ENCODE assay signal across 11 mouse cellular contexts in the genomic region with DNA sequence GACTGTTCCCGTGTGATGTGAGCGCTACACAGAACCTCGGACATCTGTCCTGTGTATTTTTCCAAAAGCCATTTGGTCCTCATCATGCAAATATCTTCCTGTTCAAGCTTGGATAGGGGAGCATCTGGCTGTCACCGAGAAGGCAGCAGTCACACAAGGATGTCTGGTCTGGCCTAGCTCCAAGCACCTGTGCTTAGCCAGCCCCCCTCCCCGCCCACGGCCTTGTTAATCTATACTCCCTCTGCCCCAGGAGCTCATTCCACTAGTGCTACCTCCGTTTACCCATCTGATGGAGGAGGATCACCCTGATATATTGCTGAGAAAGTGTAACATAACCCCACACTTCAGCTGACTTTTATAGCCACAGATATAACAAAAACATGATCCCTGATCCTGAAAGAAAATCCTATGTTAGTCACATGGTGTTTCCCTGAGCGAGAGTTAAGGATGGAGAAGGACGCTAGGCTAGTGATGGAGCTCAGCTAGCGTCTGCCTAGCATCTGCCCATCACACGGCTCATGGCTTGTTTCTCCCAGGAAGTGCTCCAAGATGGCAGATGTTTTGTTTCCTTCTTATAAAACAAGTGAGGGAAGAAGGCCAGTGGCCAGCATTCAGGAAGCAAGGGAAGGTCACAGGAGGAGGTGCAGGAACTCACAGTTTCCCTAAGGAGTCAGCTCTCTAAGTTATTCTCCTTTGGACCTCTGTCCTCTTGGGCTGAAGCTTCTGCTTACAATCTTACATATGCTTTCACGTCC.
A peak's percentile ranks its signal among the peaks of the same experiment; 100 is the strongest.
DNase-seq lines count a peak whose midpoint lies in the region; ATAC-seq and TF ChIP-seq lines count a peak whose summit lies in the region.
"Had no signal": no experiment of that assay in that cellular context is flagged by ENCODE, and none has a peak within 500 bp of the region (broad histone marks: within the 10 kb centered on the region; RNA-seq: fewer than 3 reads in every experiment).

No protein-coding gene starts in this region.

- peaks cover 32% of the 10 kb centered on the region for H3K4me1 ChIP-seq in hindbrain, embryonic 16.5 days (ENCODE audit: control insufficient read depth, insufficient read depth, low read depth, low read length)
- H3K4me1 ChIP-seq in forebrain, embryonic 16.5 days (replicated peaks; ENCODE audit: control insufficient read depth, insufficient read depth, low read length) = peaks cover 30% of the 10 kb centered on the region
- H3K4me1 ChIP-seq in cerebellum, adult 2 months (ENCODE audit: control insufficient read depth, insufficient read depth, low read length) = peaks cover 47% of the 10 kb centered on the region

- peak overlapping the region; percentile 61; the same call in 1 of the 2 replicates for H3K4me3 ChIP-seq in gastrocnemius, adult 2 months
- no peak overlapping the region for H3K4me3 ChIP-seq in hindbrain, embryonic 16.5 days (ENCODE audit: low read length)
- H3K4me3 ChIP-seq in forebrain, embryonic 16.5 days (replicated peaks; ENCODE audit: low read length) = no peak overlapping the region
- H3K4me3 ChIP-seq in cerebellum, adult 2 months (replicated peaks; ENCODE audit: insufficient read depth, low read depth, low read length) = no peak overlapping the region

- peak; percentile 42 for DNase-seq in gastrocnemius, adult 2 months
- no peak for DNase-seq in gastrocnemius, adult 8-10 months (ENCODE audit: low spot score in 2 of 2)
- DNase-seq in left cerebral cortex, postnatal 4 days = peak; percentile 66
- no peak for DNase-seq in left cerebral cortex, adult 9 months (ENCODE audit: low spot score in 2 of 2)
- DNase-seq in MN1 (ENCODE audit: low spot score) = peak; percentile 41
- DNase-seq in cerebellum, adult 2 months = no peak
- DNase-seq: adrenal gland, adult 8-10 months; kidney, adult 8-10 months had no signal

- peak overlapping the region; percentile 70 for H3K27ac ChIP-seq in gastrocnemius, adult 2 months
- H3K27ac ChIP-seq in hindbrain, embryonic 16.5 days (ENCODE audit: low read depth, low read length) = no peak overlapping the region
- no peak overlapping the region for H3K27ac ChIP-seq in forebrain, embryonic 16.5 days (ENCODE audit: low read length)
- no peak overlapping the region for H3K27ac ChIP-seq in cerebellum, adult 2 months (ENCODE audit: insufficient read depth, low read length)

- intact Hi-C loops in gastrocnemius, adult 2 months (cut with DNase I) = no loop called here
- intact Hi-C loops in left cerebral cortex, postnatal 4 days (cut with DNase I) = no loop called here

- no peak for TF ChIP-seq POLR2A in cerebellum, adult 2 months (IDR thresholded peaks at IDR 0.05; ENCODE audit: borderline replicate concordance, insufficient read depth, low read length)

- peak; percentile 22 for ATAC-seq in hindbrain, embryonic 16.5 days
- ATAC-seq in forebrain, embryonic 16.5 days = no peak
- ATAC-seq: forebrain, embryonic 14.5 days had no signal

- H3K4me2 ChIP-seq in hindbrain, embryonic 16.5 days (ENCODE audit: low read length) = no peak overlapping the region
- no peak overlapping the region for H3K4me2 ChIP-seq in forebrain, embryonic 16.5 days (ENCODE audit: low read length)

- no peaks in the 10 kb centered on the region for H3K27me3 ChIP-seq in hindbrain, embryonic 16.5 days (replicated peaks; ENCODE audit: control insufficient read depth, insufficient read depth, low read length)
- H3K27me3 ChIP-seq in forebrain, embryonic 16.5 days (replicated peaks; ENCODE audit: control insufficient read depth, insufficient read depth, low read length) = no peaks in the 10 kb centered on the region
- H3K27me3 ChIP-seq in cerebellum, adult 2 months (ENCODE audit: control insufficient read depth, insufficient read depth, low read length) = no peaks in the 10 kb centered on the region

- no peak overlapping the region for H3K9ac ChIP-seq in hindbrain, embryonic 16.5 days (ENCODE audit: low read depth, low read length)
- no peak overlapping the region for H3K9ac ChIP-seq in forebrain, embryonic 16.5 days (replicated peaks; ENCODE audit: low read depth, low read length)

- no peaks in the 10 kb centered on the region for H3K36me3 ChIP-seq in hindbrain, embryonic 16.5 days (ENCODE audit: control insufficient read depth, insufficient read depth, low read length)
- no peaks in the 10 kb centered on the region for H3K36me3 ChIP-seq in forebrain, embryonic 16.5 days (ENCODE audit: control insufficient read depth, insufficient read depth)

- TF ChIP-seq CTCF in gastrocnemius, adult 2 months (IDR thresholded peaks at IDR 0.05) = no peak
- TF ChIP-seq CTCF in cerebellum, adult 2 months (IDR thresholded peaks at IDR 0.05; ENCODE audit: borderline replicate concordance, insufficient read depth, low read depth, low read length) = no peak

- no peaks in the 10 kb centered on the region for H3K9me3 ChIP-seq in hindbrain, embryonic 16.5 days (ENCODE audit: control insufficient read depth, low read length)
- no peaks in the 10 kb centered on the region for H3K9me3 ChIP-seq in forebrain, embryonic 16.5 days (ENCODE audit: control insufficient read depth, low read length)

- 55% methylated on average over 12 of the region's 12 CpGs for WGBS in hindbrain, embryonic 16.5 days
- WGBS in forebrain, embryonic 16.5 days = 49% methylated on average over 12 of the region's 12 CpGs
- WGBS in cerebellum, adult 2 months = 62% methylated on average over 12 of the region's 12 CpGs

Comparison
In these comparisons a context has a peak if more than half of its experiments do, and no peak if none do; other contexts are left out.
1. DNase-seq: peak in gastrocnemius, adult 2 months (single experiment), left cerebral cortex, postnatal 4 days (single experiment) and MN1 (single experiment); none in gastrocnemius, adult 8-10 months (0 of 2), left cerebral cortex, adult 9 months (0 of 2) and cerebellum, adult 2 months (0 of 2).